Mouse (Mus musculus) liver, adult 2 months (tissue): ENCODE measurements around the gene Zfp64.

Experiments
- CTCF ChIP-seq: fragments of 200-500 bp; IDR thresholded peaks from 2 replicates; pipeline ENCODE4 v1.5.1; 2011; ENCODE audit warnings: low read depth, low read length, control low read depth
- POLR2A ChIP-seq: fragments of 200-500 bp; IDR thresholded peaks from 2 replicates; pipeline ENCODE4 v1.6.1; 2011; ENCODE audit warnings: low read length, control low read depth; ENCODE audit not compliant: insufficient read depth; ENCODE audit errors: extremely low read depth

DNA sequence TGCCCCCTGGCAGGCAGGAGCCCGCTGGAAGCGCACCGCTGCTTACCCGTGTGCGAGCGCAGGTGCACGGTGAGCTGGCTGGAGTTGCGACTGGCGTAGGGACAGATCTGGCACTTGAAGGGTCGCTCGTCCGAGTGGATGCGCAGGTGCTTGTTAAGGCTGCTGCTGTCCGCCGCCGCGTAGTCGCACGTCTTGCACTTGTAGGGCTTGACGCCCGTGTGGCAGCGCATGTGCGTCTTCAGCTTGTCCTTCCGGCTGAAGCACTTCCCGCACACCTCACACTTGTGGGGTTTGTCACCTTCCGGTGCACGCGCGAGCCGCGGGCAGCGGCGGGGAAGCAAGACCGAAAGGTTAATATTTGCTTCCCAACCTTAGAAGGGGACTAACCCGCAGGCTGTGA, 20.2 kb downstream of the Zfp64 start:
- TF ChIP-seq CTCF (no peak), POLR2A (no peak)
